Mouse (Mus musculus) adrenal gland, adult 2 months (tissue): Measurements from ENCODE around the gene Npas3. TPM values are rescaled to one million over a fixed set of nuclear protein-coding genes. Genes with fewer than 3 reads are reported as not detected.

Source experiments
- DNase-seq: peaks from one replicate; pipeline ENCODE4 v3.0.0; 2021
- polyA plus RNA-seq: library from polyadenylated mRNA; depleted of rRNA; stranded (reverse); fragments of >200 nt; gene quantifications from 2 replicates; pipeline ENCODE4 v1.2.3, GENCODE M21; 2012
- total RNA-seq, 2 experiments: library from RNA; stranded (reverse); gene quantifications; 2 replicates each; pipeline ENCODE4 v1.2.3; 2021

The Npas3 gene
- total and polyA plus RNA-seq, 3 experiments: 0.98 to 4.4 (median 2.1) TPM

DNA sequence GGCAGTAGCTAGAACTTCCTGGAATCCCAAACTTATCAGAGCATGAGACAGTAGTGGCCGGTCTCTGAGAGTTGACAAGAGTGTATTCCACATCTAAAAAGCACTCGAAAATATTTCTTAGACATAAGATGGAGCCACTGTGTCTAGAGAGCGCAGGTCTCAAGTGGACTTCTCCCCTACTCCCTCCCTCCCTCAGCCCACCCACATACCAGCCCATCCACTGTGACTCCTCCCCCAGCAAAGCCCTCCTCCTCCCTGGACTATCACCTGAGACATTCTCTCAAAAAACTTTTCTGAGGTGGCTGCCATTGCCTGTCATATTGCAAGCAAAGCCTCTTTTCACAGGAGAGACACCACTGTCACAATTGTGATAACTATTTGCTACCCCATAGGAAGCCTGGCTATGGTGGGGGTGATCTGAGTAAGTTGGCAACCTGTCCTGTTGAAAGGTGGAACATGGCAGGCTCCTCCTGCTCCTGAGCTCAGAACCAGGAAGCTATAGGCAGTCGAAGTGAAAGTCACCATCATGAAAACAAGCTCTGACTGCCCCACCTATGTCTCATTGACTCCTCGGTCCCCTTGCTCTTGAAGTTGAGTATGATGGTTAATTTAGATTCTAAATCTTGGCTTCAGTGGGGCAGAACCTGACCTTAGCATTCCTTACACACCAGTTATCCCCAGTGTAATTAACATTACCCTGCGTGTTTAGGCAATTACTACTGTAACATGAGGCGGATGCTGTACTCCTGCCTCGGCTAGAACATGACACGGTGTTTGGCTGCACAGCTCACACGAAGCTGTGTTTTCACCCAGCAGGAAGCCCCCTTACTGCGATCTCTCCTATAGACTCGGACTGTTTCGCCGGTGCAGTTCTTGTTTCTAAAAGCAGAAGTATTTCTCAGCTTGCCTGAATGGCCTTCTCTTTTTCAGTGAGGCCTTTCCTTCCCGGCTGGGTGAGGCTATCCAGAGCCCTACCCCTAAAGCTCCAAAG, 751.5 kb downstream of the Npas3 start:
- no peak for DNase-seq

DNA sequence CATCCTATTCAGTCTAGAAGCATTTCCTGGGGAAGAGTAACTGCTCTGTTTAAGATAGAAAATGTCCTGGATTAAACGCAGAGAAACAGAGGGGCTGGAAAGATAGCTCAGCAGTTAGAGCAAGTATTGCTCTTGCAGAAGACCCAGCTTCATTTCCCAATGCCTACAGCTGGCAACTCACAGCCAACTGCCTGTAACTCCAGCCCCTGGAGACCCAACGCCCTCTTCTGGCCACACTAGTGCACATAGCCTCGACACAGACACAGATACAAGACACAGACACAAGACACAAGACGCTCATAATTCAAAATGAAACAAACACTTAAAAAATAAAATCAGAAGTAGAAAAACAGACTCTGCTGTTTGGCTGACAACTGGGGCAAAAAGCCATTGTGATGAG, 754.0 kb downstream of the Npas3 start:
- DNase-seq: no peak

DNA sequence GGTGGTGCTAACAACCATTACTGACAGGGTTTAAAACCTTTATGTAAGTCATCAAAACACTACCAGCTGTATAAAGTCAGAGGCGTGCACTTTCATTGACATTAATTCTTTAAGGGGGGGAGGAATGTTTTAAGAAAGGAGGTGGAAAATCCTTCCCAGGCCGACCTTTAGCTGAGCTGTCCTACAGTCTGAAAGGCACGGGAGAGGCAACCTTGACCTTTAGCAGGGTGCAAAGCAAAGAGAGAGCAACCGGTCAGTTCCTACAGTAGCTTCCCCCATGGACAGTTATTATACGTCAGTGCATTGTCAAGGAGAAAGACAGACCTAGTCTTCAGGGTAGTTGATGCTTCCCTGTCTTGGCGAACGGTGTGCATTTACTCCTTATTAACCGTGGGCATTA, 756.1 kb downstream of the Npas3 start:
- DNase-seq: peak; percentile 58

DNA sequence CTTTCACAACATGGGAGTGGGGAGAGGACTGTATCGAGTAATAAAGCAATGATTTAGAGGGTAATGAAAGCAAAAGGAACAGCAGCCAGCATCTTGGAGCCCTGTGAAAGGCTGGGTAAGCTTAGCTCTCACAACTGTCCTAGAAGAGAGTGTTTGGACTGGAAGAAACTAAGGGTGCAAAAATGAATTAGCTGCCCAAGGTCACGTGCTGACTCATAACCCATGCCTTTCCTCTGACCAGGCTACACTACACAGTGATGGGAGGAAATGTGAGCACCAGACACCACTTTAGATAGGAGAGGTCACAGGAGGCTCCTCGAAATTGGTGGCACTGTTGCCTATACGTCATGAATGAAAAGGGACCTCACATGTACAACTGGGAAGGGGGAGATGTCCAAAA, 757.1 kb downstream of the Npas3 start:
- DNase-seq: peak; percentile 76

DNA sequence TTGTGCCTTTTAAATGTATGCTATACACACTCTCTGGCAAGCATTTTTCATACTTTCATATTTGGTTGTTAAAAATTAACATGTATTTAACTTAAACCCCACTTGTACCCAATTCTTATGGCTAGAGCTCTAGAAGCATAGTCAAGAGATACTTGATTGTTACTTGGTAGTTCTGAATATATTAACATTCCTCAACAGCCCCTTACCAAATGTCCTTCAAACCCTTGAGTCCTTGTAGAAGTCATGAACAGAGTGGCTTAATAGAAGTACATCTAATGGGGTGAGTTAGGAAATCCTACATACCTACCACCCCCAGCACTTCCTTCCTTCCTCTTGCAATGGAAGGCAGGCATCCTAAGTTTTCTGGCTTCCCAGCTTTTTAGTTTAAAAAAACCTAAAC, 766.8 kb downstream of the Npas3 start:
- DNase-seq: no peak

DNA sequence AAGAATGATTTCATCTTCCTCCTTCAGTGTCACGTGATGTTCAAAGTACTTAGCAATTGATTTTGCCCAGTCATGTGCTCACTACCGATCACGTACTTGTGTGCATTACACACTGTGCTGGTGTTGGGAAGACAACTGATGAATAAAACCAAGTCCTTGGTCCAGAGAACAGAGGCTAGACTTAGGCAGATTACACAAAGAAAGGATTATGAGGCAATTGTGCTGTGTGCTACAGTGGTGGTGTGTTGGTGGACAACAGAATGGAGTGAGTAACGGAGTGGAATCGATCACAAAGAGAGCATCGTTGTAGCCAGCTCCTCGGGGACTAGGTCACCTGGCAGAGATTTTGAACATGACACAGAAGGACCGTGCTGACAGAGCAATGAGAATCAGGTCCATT, 769.5 kb downstream of the Npas3 start:
- no peak for DNase-seq

DNA sequence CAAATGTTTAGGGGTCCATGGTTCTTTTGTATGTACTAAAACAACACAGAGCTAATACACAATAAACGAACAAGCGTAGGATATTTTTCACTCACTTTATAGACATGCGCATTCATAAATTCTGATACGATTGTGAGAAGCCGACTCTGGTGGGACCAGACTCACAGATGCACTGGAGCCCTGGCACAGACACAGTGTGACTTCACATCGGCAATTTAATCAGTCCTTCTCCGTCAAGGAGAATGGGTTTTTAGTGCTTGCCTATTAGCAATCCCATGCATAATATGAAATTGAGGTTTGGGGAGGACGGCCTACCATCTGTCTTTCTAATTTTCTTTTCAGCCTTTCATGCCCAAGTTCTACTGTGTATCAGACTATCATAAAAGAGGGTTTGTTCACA, 771.5 kb downstream of the Npas3 start:
- no peak for DNase-seq

DNA sequence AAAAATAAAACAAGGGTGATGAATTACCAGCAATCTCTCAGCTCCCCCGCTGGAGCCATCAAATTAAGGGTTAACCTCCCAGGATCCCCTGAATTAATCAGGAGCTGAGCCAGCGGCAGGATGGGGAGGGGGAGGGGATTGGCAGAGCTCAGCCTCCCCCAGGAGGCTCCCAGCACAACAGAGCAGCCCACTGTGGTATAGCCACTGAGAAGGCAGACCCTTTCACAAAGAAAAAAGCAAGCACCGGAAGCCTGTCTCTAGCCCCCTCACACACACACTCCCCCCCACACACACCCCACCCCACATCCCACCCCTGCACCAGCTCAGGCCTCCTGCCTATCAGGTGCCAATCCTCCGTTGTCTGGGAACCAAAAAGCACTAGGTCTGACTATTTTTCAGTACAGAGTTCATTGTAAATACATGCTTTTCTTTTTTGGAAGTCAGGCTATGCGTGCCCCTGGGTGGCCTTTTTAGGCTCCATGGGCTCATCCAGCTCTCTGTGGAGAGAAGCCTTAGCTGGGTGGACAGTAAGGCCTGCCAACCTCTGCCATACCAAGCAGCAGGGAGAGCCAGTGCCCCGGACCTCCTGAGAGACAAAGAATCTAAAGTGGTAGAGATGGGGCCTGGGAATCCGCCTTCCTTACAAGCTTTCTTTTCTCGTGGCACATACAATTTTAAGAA, 786.3 kb downstream of the Npas3 start:
- no peak for DNase-seq

DNA sequence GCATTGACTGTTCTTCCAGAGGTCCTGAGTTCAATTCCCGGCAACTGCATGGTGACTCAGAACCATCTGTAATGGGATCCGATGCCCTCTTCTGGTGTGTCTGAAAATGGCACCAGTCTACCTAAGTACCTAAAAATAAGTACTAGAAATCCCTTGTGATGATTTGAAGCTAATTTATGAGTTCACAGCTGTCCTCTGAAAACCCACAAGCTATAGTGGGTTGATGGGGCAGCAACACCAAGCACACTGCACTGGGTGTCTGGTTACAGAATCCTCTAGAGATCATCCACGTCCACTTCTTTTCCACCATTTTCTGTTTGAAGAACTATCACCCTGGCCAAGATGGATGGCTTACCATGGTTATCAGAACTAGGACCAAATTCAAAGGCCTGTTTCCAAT, 789.1 kb downstream of the Npas3 start:
- no peak for DNase-seq

DNA sequence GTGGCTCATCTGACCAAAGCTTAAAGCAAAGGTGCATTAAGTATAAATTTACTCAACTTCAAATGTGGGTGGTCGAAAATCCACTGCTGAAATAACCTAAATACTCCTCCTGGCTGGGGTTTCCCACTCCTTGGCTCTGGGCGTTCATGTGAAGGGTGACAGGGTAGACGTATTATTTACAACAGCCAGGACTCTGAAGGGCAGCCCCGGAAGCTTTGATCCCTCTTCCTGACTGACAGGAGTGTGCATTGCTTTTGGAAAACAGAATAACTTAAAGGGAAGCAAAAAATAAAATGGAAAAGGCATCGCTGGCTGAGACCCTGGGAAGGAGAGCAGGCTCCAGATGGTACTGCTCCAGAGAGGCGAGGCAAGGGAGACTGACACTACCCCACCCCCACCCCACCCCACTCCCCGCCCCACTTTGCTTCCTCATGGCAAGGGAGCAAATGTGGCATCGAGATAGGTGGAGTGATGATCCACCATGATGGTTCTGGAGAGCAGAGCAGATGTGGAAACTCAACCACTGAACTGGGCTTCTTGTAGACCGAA, 794.6 kb downstream of the Npas3 start:
- DNase-seq: no peak

DNA sequence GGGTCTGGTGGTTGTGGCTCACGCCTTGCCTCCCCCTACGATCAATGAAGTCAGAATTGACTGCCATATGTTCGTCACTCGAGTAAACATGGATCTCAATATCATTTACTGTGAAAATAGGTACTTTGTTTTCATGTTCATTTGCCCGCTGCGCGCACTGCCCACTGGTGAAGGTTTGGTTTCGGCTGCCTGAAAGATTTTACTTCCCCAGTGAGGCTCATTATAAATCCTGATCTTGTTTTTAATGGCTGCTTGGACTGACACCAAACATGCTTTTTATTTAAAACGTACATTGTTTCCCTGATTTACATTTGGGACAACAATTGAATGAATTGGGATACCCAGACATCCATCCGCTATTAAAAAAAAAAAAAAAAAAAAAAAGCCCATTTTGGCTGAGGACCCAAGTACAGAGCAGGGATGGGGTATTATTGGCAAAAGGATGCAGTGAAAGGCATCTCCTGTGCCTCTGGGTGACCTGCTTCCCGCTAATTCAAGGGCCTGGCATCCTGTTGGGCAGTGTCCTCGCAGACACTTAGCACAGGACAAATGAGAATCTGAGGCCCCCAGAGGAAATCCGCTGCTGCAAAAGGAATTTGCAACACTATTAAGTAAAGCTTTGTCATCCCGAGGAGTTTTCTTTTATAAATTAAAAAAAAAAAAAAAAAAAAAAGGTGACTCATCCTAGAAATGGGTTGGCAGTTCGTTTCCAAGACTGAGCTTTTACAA, 796.3 kb downstream of the Npas3 start:
- DNase-seq: peak; percentile 48

DNA sequence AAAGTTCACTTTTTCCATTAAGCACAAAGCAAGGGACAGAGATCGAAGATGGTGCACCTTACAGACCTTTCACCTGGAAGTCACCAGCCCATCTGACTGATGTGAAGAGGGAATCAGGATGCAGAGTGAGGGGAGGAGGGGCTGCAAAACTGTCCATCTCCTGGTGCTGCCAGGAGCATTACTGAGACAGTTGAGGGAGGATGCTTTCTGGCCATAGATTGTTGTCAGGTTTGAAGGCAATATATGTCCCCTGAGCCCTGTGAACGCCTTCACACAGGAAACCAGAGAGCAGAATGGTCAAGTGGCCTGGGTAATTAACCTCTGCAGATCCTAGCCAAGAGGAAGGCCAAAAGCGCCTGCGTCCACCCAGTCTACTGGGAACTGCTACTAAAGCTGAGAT, 796.9 kb downstream of the Npas3 start:
- DNase-seq: no peak

DNA sequence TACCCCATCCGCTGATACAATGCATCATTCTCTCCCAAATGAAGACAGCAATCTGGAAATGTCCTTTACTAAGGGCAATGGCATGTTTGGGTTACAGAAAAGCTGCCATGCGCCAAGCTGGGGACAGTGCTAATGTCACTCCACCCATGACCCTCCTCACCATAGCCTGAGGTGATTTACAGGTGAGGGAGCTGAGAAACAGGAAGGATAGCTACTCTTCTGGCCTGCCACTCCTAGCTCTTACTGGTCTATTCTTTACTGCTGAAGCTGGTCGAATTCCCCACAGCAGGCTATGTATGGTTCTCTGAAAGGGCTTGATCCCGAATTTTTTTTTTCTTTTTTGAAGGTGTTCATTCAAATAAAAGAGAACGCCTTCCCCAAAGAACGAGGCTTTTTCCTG, 798.3 kb downstream of the Npas3 start:
- DNase-seq: no peak

DNA sequence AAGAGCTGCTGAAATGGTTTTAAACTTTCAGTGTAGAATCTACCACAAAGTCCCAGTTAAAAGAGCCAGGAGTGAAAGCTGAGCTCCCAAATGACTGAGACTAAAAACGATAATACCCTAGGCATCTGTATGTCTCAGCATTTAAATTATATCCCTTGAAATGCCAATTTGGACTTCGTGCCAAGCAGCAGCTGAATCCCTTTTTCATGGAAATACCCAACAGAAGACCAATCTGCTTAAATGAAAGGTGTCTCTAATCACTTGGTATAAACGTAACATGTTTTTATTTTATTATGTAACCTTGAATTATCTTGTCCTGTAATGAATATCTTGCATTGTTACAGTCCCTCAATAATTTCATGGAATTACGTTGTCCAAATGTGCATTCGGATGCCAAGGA, 799.6 kb downstream of the Npas3 start:
- DNase-seq: no peak

DNA sequence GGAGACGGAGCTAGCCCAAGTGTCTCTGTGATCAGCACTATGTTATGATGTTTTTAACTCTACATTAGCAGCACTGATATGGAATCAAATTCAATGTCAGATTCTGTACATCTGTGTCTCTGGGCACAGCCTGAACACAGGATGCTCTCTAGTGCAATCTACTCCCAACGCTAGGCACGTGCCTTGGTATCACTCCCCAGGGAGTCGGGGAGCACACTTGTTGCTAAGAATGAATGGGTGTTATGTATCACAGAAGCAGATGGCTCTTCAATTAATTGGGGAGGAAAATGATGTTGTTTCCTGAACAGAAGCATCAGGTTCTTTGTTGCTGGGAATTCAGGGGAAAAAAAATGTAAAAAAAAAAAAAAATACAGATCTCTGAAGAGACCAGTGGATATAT, 801.4 kb downstream of the Npas3 start:
- no peak for DNase-seq

DNA sequence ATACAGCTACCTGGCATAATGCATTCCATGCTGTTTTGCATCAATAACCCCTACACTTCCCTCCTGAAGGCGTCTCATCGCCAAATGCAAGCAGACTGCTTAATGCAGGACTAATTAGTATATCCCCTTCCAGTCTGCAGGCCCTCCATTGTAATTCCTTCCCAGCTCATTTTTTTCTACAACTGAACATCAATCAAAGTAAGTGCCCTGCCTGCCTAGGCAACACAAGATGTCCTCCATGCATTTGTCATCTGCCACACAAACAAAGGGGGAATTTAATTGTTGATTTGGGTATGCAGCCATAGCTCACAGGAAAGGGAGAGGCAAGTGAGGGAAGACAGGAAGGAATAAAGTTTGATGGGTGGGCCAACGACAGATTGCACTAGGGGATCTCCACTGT, 804.5 kb downstream of the Npas3 start:
- DNase-seq: no peak

DNA sequence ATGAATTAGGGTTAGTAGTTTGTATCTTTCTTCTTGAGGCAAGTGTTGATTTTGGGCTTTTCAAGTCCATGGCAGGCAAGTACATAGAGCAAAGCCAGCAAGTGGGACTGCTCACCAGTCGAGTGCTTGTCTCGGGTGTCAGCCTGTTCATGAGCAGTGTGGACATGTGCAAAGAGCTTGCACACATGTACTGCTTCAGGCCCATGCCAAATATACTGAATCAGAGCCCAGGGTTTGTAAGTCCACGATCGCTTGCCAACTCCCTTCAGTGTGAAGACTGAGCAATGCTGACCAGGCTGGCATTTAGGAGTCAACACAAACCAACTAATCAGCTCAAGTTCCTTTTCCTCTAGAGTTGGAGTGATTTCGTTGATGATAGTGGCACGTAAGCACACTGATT, 805.1 kb downstream of the Npas3 start:
- no peak for DNase-seq

DNA sequence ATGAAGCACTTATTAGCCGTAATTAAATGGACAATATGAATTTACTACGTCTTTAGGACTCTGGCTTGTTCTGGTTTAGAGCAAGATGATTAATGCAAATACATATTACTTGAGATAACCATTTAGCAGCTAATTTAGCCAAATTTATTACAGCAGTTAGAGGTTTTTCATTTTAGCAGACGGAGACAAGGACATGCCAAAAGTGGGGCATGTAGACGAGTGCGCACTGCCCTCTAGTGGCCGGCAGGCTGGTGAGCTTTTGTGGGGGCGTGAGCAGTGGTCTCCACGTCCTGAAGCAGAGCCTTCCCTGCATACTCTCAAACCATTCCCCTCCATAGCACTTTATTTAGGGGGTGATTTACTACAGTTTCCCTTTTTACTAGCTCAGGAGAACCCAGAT, 812.3 kb downstream of the Npas3 start:
- DNase-seq: peak; percentile 80

DNA sequence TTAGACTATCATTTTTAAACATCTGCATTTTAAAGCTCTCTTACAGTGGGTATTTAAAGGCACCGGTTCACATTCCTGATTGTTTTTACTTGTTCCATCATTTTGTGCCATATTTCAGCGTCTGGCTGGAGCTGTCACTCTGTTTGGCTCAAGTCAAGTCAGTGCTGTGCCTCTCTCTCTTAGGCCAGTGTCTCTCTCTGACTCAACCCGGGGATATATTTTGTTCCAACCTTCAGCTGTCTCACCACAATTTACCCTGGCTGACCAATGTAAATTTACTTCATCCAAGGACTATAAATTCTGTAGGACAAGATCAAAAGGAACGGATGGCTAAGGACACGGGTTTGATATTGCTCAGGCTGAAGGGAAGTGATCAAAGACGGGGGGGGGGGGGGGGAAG, 812.7 kb downstream of the Npas3 start:
- DNase-seq: peak; percentile 65

DNA sequence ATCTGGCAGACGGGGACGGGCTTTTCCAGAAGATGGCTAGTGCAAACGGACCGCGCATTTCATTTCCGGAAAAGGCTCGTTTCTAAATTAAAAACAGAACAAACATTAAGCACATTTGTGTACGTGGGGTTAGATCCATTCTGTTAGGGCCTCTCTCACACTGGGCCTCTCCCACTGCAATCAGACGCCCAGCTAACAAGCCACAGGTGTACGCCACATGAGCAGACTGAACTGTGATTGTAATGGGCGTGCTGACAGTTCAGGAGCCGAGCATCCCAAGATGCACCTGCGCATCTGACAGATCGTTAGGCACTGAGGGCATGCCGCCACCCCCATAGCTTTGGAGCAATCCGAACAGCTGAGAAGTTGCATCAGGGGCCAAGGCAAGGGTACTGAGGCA, 816.5 kb downstream of the Npas3 start:
- no peak for DNase-seq

DNA sequence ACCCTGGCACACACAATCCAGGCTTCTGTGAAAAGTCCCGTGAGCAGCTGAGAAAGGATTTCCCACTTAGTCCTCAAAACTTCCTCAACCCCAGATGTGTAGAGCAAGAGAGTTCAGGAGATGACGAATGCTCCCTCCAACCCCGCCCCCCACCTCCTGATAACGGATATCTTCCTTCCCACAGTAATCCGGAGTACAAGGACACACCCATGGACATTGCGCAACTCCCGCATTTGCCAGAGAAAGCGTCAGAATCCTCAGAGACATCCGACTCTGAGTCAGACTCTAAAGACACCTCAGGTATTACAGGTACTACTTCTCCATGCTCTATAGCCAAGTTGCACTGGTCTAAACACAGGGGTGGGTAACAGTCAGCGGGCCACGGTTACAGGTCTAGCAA, 817.1 kb downstream of the Npas3 start:
- DNase-seq: peak; percentile 18

DNA sequence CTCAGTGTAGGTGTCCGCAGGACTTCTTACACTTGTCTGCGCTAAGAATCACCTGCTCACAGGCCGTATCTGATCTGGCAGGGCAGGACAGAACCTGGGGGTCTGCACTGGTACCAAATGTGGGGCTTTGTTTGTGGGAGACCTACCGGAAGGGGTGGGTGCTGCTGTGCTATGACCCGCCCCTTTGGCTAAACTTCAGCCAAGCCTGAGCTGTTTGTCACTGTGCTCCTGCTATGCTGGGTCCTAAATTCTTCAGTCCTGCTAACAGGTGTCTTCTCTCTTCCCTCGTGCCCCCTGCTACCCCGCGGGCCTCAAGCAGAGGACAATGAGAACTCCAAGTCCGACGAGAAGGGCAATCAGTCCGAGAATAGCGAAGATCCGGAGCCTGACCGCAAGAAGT, 818.9 kb downstream of the Npas3 start:
- no peak for DNase-seq
